Mouse (Mus musculus) heart, postnatal 4 days (tissue): ENCODE data around the gene Olfr341. TPM values are rescaled to one million over a fixed set of nuclear protein-coding genes. Genes with fewer than 3 reads are reported as not detected.

ENCODE experiments used
- DNase-seq: peaks from one replicate; pipeline ENCODE4 v3.0.0; 2021
- total RNA-seq, 2 experiments: library from RNA; stranded (reverse); gene quantifications; 2 replicates each; pipeline ENCODE4 v1.2.3; 2021

Olfr341 gene
- not detected for total RNA-seq

DNA sequence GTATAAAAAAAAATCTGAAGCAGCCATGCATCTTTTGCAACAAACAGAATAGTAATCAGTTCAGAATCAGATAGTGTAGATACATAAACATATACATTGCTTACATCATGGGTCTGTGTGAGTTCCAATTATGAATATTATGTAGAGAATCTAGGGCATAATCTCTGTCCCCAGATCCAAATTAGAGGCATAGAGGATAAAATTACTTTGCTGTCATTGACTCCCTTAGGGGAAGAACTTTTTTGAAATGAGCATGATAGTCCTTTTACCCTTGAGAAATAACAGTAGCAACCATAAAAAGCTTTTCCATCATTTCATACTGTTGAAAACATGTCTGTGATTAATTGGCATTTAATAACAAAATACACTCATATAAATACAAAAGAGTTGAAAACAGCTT, at the start of gene Olfr341:
Gene Olfr341, minus strand, starts transcription at position 101 of the 400 bp plus-strand sequence.
- DNase-seq, result no peak

DNA sequence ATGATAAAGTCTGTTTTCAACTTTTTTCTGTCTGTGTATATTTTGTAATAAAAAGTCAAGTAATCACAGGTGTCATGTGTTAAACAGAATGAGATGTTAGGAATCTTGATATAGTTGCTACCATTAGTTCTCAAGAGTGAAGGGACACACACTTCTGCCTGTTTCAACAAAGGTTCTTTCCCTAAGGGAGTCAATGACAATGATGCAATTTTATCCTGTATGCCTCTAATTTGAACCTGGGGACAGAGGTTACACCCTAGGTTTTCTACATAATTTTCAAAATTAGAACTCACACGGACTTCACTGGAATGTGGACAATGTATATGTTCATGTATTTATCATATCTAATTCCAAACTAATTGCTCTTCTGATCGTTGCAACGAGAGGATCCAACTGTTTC, 42.4 kb upstream of the Olfr341 start, which contains the start of gene Olfr342:
Gene Olfr342, plus strand, starts transcription at position 301 of the 400 bp plus-strand sequence.
- DNase-seq, result no peak

DNA sequence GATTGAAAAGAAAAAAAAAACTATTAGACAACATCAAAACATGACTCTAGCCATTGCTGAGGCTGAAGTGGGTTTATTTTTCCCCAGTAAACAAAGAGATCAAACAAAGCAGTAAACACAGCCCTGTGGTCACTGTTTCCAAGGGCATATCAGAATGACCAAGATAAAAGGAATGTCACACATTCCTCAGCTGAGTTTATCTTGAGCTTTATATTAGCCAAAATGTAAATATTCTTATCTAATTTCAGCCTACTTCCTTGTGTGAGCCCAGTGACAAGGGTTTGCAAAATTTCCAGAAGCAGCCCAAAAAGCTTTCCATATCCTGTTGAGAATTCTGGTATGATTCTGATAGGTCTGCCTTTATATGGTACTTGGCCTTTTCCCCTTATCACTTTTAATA, 8.6 kb downstream of the Olfr341 start:
- DNase-seq, result no peak

DNA sequence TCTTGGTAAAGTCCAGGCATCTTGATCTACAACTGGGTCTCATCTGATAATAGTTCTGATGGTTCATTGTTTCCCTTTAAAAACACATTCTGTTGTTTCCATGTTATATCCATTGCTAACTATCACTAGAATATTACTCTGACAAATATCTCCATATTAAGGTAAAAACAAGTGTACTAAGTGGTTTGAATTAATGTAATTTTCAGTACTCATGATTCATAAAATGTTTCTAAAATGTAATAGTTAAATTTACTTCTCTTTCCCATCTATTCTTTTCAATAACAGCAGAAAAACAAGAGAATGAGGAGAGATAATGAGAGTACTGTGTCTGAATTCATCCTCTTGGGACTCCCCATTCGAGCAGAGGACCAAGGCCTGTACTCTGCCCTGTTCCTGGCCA, 30.0 kb downstream of the Olfr341 start, which contains the start of gene Olfr340:
Gene Olfr340, plus strand, starts transcription at position 301 of the 400 bp plus-strand sequence.
- no peak for DNase-seq

Other genes with a start within 250 kb of the Olfr341 start
- not detected for gene Olfr338, start 108.9 kb downstream of the Olfr341 start, total RNA-seq
- gene Olfr339, start 63.5 kb downstream of the Olfr341 start, total RNA-seq, result not detected
- gene Olfr340, start 29.9 kb downstream of the Olfr341 start, total RNA-seq, result not detected
- gene Olfr342, start 42.5 kb upstream of the Olfr341 start, total RNA-seq, result not detected
- gene Olfr344, start 84.2 kb upstream of the Olfr341 start, total RNA-seq, result not detected
- not detected for gene Olfr345, start 157.6 kb upstream of the Olfr341 start, total RNA-seq
- gene Olfr346, start 203.3 kb upstream of the Olfr341 start, total RNA-seq, result not detected
- not detected for gene Olfr347, start 249.4 kb upstream of the Olfr341 start, total RNA-seq